Mouse (Mus musculus) heart, embryonic 12.5 days (tissue): ENCODE results near the gene Dyrk1b. TPM values are rescaled to one million over a fixed set of nuclear protein-coding genes. Genes with fewer than 3 reads are reported as not detected.
"Not testable (repeated sequence)": the region's sequence is repeated elsewhere in the genome, so short reads cannot be mapped to it uniquely, and the experiment has no call there.

Experiments used
- ATAC-seq: fragments of 200-750 bp; cut with Nextera tagmentation; 2 replicates; pipeline ENCODE4 v1.8.0; 2017; ENCODE audit warnings: moderate TSS enrichment, moderate library complexity; ENCODE audit not compliant: insufficient number of reproducible peaks, low FRiP score
- H3K27ac ChIP-seq: fragments of 300-500 bp; sonication (generic); 2 replicates; pipeline ENCODE4 v1.5.1; 2016; ENCODE audit warnings: mild to moderate bottlenecking, moderate library complexity; ENCODE audit not compliant: poor library complexity, severe bottlenecking
- H3K27me3 ChIP-seq: fragments of 300-500 bp; sonication (generic); replicated peaks from 2 replicates; pipeline ENCODE4 v1.6.1; 2016; ENCODE audit warnings: mild to moderate bottlenecking, moderate library complexity
- H3K36me3 ChIP-seq: fragments of 300-500 bp; sonication (generic); 2 replicates; pipeline ENCODE4 v1.6.1; 2016; ENCODE audit warnings: mild to moderate bottlenecking, moderate library complexity
- H3K4me1 ChIP-seq: fragments of 300-500 bp; sonication (generic); replicated peaks from 2 replicates; pipeline ENCODE4 v1.6.1; 2016; ENCODE audit warnings: mild to moderate bottlenecking
- H3K4me2 ChIP-seq: fragments of 300-500 bp; sonication (generic); 2 replicates; pipeline ENCODE4 v1.6.1; 2016; ENCODE audit warnings: mild to moderate bottlenecking, moderate library complexity
- H3K4me3 ChIP-seq: fragments of 300-500 bp; sonication (generic); 2 replicates; pipeline ENCODE4 v1.5.1; 2016; ENCODE audit warnings: mild to moderate bottlenecking
- H3K9ac ChIP-seq: fragments of 300-500 bp; sonication (generic); 2 replicates; pipeline ENCODE4 v1.6.1; 2016; ENCODE audit warnings: mild to moderate bottlenecking, moderate library complexity
- H3K9me3 ChIP-seq: fragments of 300-500 bp; sonication (generic); replicated peaks from 2 replicates; pipeline ENCODE4 v1.6.1; 2016; ENCODE audit warnings: mild to moderate bottlenecking, moderate library complexity
- whole genome bisulfite sequencing: fragments of 180-500 bp; shearing (Covaris S2); methylation state at CpG from one replicate; pipeline ENCODE4 v1.1.7; 2016; 5-methylcytosine and 5-hydroxymethylcytosine counted together
- polyA plus RNA-seq: library from polyadenylated mRNA; unstranded; fragments of >200 nt; fragmentation: Nextera tagmentation; extraction: Ambion mirVana; gene quantifications from 2 replicates; pipeline ENCODE4 v1.2.1, GENCODE M21; 2016

Dyrk1b gene
- polyA plus RNA-seq, 1 experiment from 2014 or later: 9.1 TPM

DNA sequence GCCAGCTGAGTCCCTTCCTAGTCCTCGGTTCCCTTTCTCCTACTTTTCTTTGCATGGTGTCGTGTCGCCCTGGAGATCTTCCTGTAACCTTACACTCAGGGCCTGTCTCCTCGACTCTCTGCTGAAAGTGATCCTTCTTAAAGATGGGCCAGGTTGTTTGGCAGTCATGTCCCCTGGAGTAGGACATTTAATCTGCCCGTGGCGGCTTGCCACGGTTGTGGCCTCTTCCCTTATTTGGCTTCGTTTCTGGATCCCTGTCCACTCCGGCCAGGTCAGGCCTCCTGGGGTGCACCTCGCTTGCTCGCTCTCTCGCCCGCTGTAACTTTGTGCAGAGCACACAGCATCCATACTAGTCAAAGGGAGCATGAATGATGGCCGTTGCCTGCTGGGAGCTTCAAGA, 17.3 kb downstream of the Dyrk1b start:
- H3K4me2 ChIP-seq: no peak overlapping the region
- H3K9ac ChIP-seq: no peak overlapping the region
- H3K9me3 ChIP-seq: no peaks in the 10 kb centered on the region
- no peak overlapping the region for H3K4me3 ChIP-seq
- no peaks in the 10 kb centered on the region for H3K27me3 ChIP-seq
- no peak for ATAC-seq
- no peak overlapping the region for H3K27ac ChIP-seq
- H3K4me1 ChIP-seq: no peaks in the 10 kb centered on the region
- 81% methylated on average over 14 of the region's 14 CpGs for WGBS
- H3K36me3 ChIP-seq: peaks cover 36% of the 10 kb centered on the region

DNA sequence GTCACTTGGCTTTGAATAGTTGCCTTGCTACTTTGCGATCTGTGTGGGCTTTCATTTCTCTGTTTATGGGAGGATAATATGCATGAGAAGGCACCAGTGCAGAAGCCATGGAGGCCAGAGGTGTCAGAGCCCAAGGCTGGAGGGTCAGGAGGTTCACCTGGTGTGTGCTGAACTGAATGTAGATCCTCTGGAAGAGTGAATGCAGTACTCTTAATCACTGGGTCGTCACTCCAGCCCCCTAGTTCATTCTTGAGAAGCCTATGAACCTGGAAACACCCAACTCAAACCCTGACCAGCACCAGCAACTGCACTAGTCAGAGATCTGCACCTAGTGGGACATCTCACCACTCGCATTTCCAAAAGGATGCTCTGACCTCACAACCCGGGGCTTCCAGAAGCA, 19.8 kb downstream of the Dyrk1b start:
- WGBS: 67% methylated on average over 4 of the region's 4 CpGs
- H3K4me2 ChIP-seq: no peak overlapping the region
- no peak for ATAC-seq

DNA sequence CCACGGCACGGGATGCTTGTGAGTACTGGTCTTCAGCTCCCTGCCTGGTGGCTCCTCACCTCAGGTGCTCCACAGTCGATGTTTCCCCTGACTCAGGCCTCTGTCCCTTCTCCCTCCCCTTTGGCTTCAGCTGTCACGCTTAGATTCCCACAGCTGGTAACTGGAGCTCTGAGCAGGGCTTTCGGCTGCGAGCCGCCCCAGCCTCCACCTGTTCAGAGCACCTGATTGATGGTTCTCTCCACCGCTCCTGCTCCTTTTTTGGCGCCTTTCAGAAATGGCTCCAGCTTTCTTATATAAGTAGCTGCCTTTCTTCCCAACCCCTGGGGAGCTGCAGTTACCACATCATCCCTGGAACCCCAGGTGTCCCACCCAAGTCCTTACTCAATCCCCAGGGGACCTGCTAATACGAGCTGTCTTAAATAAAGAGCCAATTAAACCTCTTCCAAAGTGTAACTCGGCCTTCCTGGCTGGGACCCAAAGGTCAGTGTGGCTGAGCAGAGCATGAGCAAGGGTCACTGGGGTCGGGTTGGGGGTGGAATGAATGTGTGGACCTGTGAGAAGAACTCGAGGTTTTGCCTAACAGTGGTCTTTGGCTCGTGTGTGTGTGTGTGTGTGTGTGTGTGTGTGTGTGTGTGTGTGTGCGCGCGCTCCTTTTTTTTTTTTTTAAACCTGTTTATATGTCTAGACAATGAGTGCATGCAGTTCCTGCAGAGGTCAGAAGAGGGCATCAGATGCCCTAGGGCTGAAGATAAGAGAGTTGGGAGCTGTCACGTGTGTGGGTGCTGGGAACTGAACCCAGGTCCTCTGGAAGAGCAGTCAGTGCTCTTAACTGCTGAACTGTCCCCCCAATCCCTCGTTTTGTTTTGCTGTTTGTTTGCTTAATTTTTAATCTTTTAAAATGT, 24.2 kb downstream of the Dyrk1b start:
- no peak for ATAC-seq
- Histone ChIP-seq H3K4me1 (no peaks in the 10 kb centered on the region), H3K4me3 (no peak overlapping the region), H3K27me3 (no peaks in the 10 kb centered on the region), H3K27ac (no peak overlapping the region), H3K9me3 (peaks cover 8% of the 10 kb centered on the region), H3K4me2 (no peak overlapping the region), H3K36me3 (no peaks in the 10 kb centered on the region), H3K9ac (no peak overlapping the region)
- 62% methylated on average over 19 of the region's 19 CpGs for WGBS

More for the DNA sequence above, 19.8 kb downstream of the Dyrk1b start:
- Histone ChIP-seq H3K27ac (no peak overlapping the region), H3K4me1 (no peaks in the 10 kb centered on the region), H3K4me3 (no peak overlapping the region), H3K9me3 (peaks cover 8% of the 10 kb centered on the region), H3K9ac (no peak overlapping the region), H3K27me3 (no peaks in the 10 kb centered on the region), H3K36me3 (peaks cover 16% of the 10 kb centered on the region; the same call in 1 of the 2 replicates)

DNA sequence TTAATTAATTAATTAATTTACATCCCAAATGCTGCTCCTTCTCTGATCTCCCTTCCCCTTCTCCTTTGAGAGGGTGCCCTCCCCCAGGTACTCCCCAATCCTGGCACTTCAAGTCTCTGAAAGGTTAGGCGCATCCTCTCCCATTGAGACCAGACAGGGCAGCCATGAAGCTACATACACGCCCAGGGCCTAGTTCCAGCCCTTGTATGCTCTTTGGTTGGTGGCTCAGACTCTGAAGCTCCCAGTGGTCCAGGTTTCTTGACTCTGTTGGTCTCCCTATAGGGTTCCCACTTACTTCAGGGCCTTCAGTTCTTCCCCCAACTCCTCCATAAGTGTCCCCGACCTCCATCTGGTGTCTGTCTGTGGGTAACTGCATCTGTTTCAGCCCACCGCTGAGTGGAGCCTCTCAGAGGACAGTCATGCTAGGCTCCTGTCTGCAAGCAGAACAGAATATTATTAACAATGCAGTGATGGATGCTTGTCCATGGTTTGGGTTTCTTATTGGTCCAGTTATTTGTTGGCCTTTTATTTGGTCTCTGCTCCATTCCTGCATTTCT, 26.9 kb downstream of the Dyrk1b start:
- Histone ChIP-seq H3K36me3 (no peaks in the 10 kb centered on the region), H3K27me3 (no peaks in the 10 kb centered on the region), H3K4me3 (no peak overlapping the region), H3K9me3 (peaks cover 8% of the 10 kb centered on the region), H3K9ac (no peak overlapping the region), H3K4me2 (no peak overlapping the region), H3K27ac (no peak overlapping the region), H3K4me1 (no peaks in the 10 kb centered on the region)
- ATAC-seq: no peak
- 59% methylated on average over 4 of the region's 4 CpGs for WGBS

DNA sequence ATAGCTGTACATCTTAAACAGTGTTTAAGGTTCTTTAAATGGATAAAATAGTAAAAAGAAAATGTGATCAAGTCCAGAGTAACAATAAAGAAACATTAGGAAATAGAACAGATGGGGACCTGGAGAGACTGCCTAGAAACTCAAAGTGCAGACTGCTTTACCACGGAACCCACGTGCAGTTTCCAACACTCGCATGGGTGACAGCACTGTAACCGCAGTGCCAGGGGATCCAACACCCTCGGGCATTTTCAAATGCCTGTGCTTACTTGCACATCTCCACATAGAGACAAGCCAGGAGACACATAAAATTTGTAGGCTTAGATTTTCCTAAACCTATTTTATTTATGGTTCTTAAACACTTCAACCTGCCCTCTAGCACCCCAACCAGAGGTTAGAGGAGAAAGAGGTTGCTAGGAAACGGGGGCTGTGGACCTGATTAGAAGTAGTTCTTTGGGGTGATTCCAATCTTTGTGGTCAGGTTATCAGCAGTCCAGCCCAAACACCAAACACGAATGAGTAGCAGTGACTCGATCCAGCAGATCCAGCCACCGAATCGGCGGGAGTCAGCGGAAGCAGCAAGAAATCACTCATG, 29.2 kb downstream of the Dyrk1b start:
- WGBS: 46% methylated on average over 12 of the region's 12 CpGs
- Histone ChIP-seq H3K9ac (peak overlapping the region; percentile 67), H3K36me3 (no peaks in the 10 kb centered on the region), H3K4me2 (peak overlapping the region; percentile 68), H3K27me3 (no peaks in the 10 kb centered on the region), H3K27ac (no peak overlapping the region), H3K4me1 (no peaks in the 10 kb centered on the region), H3K9me3 (peaks cover 1% of the 10 kb centered on the region), H3K4me3 (peak overlapping the region; percentile 43)
- ATAC-seq: no peak

DNA sequence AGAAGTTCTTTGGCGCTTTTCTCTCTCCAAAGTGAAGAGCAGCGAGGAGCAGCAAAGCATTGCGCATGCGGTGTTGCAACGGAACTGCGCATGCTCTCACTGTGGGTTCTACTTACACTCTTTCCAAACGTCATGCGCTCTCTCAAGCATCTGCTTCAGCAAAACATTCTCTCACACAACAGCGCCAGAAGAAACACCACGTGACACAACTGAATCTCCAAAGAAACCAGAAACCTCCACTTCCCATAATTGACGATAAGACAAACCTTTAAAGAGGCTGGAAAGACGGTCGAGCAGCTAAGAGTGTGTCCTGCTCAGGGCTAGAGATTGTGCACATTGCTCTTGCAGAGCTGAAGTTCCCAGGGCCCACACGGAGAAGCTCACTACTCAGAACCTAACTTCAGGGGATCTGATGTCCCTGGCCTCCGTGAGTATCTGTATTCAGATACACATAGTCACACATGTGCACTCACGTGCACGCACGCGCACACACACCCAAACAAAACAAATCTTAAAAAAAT, 29.8 kb downstream of the Dyrk1b start:
- Histone ChIP-seq H3K27ac (no peak overlapping the region), H3K27me3 (no peaks in the 10 kb centered on the region), H3K9me3 (no peaks in the 10 kb centered on the region), H3K4me1 (no peaks in the 10 kb centered on the region), H3K4me3 (peak overlapping the region; percentile 43), H3K36me3 (no peaks in the 10 kb centered on the region), H3K9ac (peak overlapping the region; percentile 67), H3K4me2 (peak overlapping the region; percentile 68)
- ATAC-seq: peak; percentile 68; the same call in 1 of the 2 replicates
- 44% methylated on average over 19 of the region's 19 CpGs for WGBS

DNA sequence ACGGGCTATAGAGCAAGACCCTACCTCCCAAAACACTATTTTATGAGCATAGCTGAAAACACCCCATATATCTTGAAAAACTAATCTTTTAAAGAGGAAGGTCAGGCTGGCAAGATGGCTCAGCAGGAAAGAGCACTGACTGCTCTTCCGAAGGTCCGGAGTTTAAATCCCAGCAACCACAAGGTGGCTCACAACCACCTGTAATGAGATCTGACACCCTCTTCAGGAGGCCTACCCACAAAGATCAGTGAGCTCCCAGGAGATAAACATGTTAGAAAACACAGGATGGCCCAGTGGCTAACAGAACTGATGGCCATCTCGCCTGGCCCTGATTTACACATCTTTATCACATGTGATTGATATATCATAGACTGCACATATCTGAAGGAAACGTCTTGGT, 31.5 kb downstream of the Dyrk1b start:
- Histone ChIP-seq H3K9ac (no peak overlapping the region), H3K4me3 (no peak overlapping the region), H3K27me3 (no peaks in the 10 kb centered on the region), H3K27ac (no peak overlapping the region), H3K4me1 (no peaks in the 10 kb centered on the region), H3K36me3 (no peaks in the 10 kb centered on the region), H3K9me3 (no peaks in the 10 kb centered on the region), H3K4me2 (no peak overlapping the region)
- no peak for ATAC-seq
- WGBS: 39% methylated on average over 5 of the region's 5 CpGs

DNA sequence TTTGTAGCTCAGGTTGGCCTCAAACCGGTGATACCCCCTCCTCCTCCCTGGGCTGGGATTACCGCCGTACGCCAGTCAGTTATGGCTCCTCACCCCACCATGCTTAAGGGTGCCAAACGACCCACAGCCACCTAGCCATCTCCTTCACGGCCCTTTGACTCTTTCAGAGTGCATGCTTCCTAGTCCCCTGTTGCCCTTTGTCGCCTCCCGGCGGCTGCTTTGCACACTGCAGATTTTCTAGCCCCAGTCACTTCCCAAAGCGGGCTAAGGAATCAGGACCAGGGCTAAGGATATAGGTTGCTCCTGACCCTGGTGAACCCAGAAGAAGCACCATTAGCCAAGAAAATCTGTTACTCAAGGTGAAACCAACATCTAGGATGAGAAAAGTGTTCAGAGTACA, 34.9 kb downstream of the Dyrk1b start:
- no peak for ATAC-seq
- no peak overlapping the region for H3K27ac ChIP-seq
- no peaks in the 10 kb centered on the region for H3K27me3 ChIP-seq
- no peak overlapping the region for H3K4me2 ChIP-seq
- H3K9ac ChIP-seq: no peak overlapping the region
- H3K4me3 ChIP-seq: no peak overlapping the region
- H3K36me3 ChIP-seq: no peaks in the 10 kb centered on the region
- 36% methylated on average over 10 of the region's 10 CpGs for WGBS
- H3K9me3 ChIP-seq: no peaks in the 10 kb centered on the region
- H3K4me1 ChIP-seq: no peaks in the 10 kb centered on the region

DNA sequence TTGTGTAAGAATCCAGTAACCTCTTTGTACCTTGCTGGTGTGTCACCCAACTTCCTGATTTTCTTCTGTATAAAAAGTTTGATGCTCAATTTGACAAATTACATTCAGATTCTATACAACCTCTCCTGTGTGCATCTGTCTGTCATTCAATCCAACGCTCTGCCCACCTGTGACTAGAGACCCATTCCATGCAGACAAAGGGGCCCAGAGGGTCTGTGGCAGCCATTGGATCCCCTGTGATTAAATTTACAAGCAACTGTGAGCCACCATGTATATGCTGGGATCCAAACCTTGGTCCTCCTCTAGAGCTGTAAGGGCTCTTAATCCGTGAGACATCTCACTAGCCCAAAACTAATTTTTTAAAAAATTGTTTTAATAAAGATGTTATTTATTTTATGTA, 36.7 kb downstream of the Dyrk1b start:
- H3K4me2 ChIP-seq, H3K36me3 ChIP-seq, H3K4me3 ChIP-seq, H3K9ac ChIP-seq, ATAC-seq, H3K27me3 ChIP-seq, H3K27ac ChIP-seq, H3K4me1 ChIP-seq, H3K9me3 ChIP-seq: not testable (repeated sequence)
- WGBS: 75% methylated on average over 2 of the region's 2 CpGs

DNA sequence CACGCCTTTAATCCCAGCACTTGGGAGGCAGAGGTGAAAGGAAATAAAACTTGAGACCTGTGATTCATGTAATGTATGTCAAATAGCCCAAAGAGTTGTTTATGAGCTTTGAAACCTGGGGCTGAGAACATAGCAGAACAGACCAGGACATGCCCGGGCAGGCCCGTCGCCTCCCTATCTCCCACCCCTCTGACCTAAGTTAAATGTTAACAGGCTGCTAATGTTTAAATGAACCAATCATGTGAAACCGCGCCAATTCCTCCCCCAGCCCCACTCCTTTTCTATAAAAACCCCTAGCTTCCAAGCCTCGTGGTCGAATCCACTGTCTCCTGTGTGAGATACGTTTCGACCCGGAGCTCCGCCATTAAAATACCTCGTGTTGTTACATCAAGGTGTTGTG, 38.5 kb downstream of the Dyrk1b start:
- not testable (repeated sequence) for H3K27ac ChIP-seq, H3K9ac ChIP-seq, ATAC-seq, H3K4me1 ChIP-seq, H3K27me3 ChIP-seq, H3K9me3 ChIP-seq, H3K36me3 ChIP-seq, H3K4me2 ChIP-seq, H3K4me3 ChIP-seq
- WGBS: 87% methylated on average over 13 of the region's 13 CpGs

DNA sequence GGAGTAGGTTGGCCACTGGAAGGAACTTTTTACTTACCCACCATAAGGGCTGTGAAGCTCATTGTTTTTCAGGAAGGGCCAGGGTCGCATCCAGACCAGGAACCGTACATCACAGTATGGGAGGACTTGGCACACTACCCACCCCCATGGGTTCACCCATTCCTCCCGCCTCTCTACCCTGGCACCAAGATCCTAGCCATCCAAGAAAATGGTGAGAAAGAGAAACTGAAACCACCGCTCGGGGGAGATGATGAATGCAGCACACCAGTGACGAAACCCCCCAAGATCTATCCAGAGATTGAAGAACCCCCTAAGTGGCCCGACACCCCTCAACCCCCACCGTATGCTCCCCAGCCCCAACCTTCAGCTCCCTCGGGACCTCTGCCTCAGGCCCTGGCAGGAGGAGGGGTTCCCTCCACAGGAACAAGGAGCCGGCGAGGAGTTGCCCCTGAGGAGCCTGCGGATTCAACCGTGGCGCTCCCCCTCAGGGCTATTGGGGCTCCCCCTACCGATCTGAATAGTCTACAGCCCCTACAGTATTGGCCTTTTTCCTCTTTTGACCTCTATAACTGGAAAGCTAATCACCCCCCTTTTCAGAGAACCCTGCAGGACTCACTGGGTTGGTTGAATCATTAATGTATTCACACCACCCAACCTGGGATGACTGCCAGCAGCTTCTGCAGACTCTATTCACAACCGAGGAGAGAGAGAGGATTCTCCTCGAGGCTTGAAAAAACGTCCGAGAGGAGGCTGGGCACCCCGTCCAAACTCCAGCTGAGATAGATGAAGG, 39.9 kb downstream of the Dyrk1b start:
- H3K4me1 ChIP-seq, H3K4me2 ChIP-seq, ATAC-seq, H3K36me3 ChIP-seq, H3K27me3 ChIP-seq, H3K9me3 ChIP-seq, H3K27ac ChIP-seq, H3K9ac ChIP-seq, H3K4me3 ChIP-seq: not testable (repeated sequence)
- whole genome bisulfite sequencing: 83% methylated on average over 20 of the region's 20 CpGs
